Mouse (Mus musculus) liver, embryonic 16.5 days (tissue): ENCODE results near the gene Cntnap2. TPM values are rescaled to one million over a fixed set of nuclear protein-coding genes. Genes with fewer than 3 reads are reported as not detected.

Experiments used
- ATAC-seq: fragments of 200-750 bp; cut with Nextera tagmentation; 2 replicates; pipeline ENCODE4 v1.8.0; 2017; ENCODE audit warnings: low read depth, mild to moderate bottlenecking, moderate number of reproducible peaks, moderate library complexity
- H3K27ac ChIP-seq: fragments of 300-500 bp; sonication (generic); 2 replicates; pipeline ENCODE4 v1.5.1; 2014; ENCODE audit warnings: mild to moderate bottlenecking, low read length
- H3K27me3 ChIP-seq: fragments of 300-500 bp; sonication (generic); 2 replicates; pipeline ENCODE4 v1.6.1; 2014; ENCODE audit warnings: low read depth, low read length, mixed read lengths; ENCODE audit not compliant: control insufficient read depth, insufficient read depth
- H3K36me3 ChIP-seq: fragments of 300-500 bp; sonication (generic); 2 replicates; pipeline ENCODE4 v1.6.1; 2014; ENCODE audit warnings: mild to moderate bottlenecking; ENCODE audit not compliant: control insufficient read depth, insufficient read depth
- H3K4me1 ChIP-seq: fragments of 300-500 bp; sonication (generic); 2 replicates; pipeline ENCODE4 v1.6.1; 2014; ENCODE audit warnings: low read depth, low read length, mixed read lengths; ENCODE audit not compliant: control insufficient read depth
- H3K4me2 ChIP-seq: fragments of 300-500 bp; sonication (generic); 2 replicates; pipeline ENCODE4 v1.6.1; 2014; ENCODE audit warnings: low read depth, low read length, mixed read lengths
- H3K4me3 ChIP-seq: fragments of 300-500 bp; sonication (generic); 2 replicates; pipeline ENCODE4 v1.5.1; 2014; ENCODE audit warnings: low read depth, mild to moderate bottlenecking, low read length
- H3K9ac ChIP-seq: fragments of 300-500 bp; sonication (generic); 2 replicates; pipeline ENCODE4 v1.6.1; 2014; ENCODE audit warnings: low read depth, low read length
- H3K9me3 ChIP-seq: fragments of 300-500 bp; sonication (generic); replicated peaks from 2 replicates; pipeline ENCODE4 v1.6.1; 2016; ENCODE audit warnings: low read length; ENCODE audit not compliant: control insufficient read depth
- WGBS: fragments of 180-500 bp; shearing (Covaris S2); extraction: QIAGEN DNeasy Blood & Tissue Kit; methylation state at CpG from one replicate; pipeline ENCODE4 v1.1.7; 2014; ENCODE audit not compliant: insufficient replicate concordance; 5-methylcytosine and 5-hydroxymethylcytosine counted together
- polyA plus RNA-seq: library from polyadenylated mRNA; unstranded; fragments of >200 nt; fragmentation: Nextera tagmentation; extraction: Ambion mirVana; gene quantifications from 2 replicates; pipeline ENCODE4 v1.2.1, GENCODE M21; 2015

Cntnap2 gene
- polyA plus RNA-seq, 1 experiment from 2014 or later: 0.19 TPM

DNA sequence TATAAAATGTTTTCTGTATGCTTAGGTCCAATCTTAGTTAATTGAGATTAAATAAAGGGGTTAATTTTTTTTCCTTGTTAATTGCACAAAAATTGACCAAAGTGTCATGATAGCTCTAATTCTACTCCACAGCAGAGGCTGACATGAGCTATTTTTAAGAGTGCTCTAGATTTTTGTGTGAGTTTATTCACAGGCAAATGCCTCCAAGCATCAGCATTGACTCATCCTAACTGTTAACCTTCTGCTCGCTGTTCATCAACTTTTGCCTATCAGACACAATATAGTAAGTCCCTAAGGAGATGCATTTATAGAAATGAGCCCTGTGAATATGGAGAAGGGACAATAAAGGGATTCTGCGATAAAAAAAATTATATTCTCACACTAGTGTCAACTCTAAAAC is 1138.1 kb downstream of the Cntnap2 start:
- Histone ChIP-seq H3K9me3 (no peaks in the 10 kb centered on the region), H3K4me1 (no peaks in the 10 kb centered on the region), H3K27ac (no peak overlapping the region), H3K4me2 (no peak overlapping the region), H3K36me3 (no peaks in the 10 kb centered on the region), H3K4me3 (no peak overlapping the region), H3K9ac (no peak overlapping the region), H3K27me3 (no peaks in the 10 kb centered on the region)
- no peak for ATAC-seq
- 60% methylated on average over 2 of the region's 2 CpGs for WGBS

- 65% methylated on average over 4 of the region's 4 CpGs for WGBS
- Histone ChIP-seq H3K9ac (no peak overlapping the region), H3K9me3 (no peaks in the 10 kb centered on the region), H3K4me1 (no peaks in the 10 kb centered on the region), H3K4me2 (no peak overlapping the region), H3K36me3 (no peaks in the 10 kb centered on the region), H3K4me3 (no peak overlapping the region), H3K27ac (no peak overlapping the region), H3K27me3 (no peaks in the 10 kb centered on the region)
- no peak for ATAC-seq
These were observed 1142.7 kb downstream of the Cntnap2 start for GRCm38 (mm10) chr6:46201828-46202227.

GRCm38 (mm10) chr6:46205531-46205930 is 1146.4 kb downstream of the Cntnap2 start:
- Histone ChIP-seq H3K4me2 (no peak overlapping the region), H3K4me3 (no peak overlapping the region), H3K9ac (no peak overlapping the region), H3K9me3 (no peaks in the 10 kb centered on the region), H3K36me3 (no peaks in the 10 kb centered on the region), H3K4me1 (no peaks in the 10 kb centered on the region), H3K27ac (no peak overlapping the region), H3K27me3 (no peaks in the 10 kb centered on the region)
- ATAC-seq: no peak
- WGBS: 71% methylated on average over 2 of the region's 2 CpGs

DNA sequence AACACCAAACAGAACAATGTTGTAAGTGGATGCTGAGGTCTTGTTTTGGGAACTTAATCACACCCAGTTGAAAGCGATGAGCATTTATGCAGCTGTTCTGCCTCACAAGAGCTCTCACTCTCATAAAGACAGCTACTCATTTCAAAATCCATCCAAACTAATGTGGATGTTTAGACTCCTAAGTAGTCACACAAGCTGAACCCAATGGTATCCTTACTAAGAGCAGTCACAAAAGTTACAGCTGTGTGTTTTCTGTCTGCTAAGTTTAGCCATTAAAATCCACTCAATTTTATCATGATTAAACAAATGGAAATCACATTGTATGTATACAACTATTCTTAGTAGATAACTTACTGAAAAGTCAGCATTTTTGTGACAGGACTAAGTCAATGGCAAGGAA is 1173.7 kb downstream of the Cntnap2 start:
- H3K27me3 ChIP-seq: no peaks in the 10 kb centered on the region
- ATAC-seq: no peak
- no peak overlapping the region for H3K9ac ChIP-seq
- no peak overlapping the region for H3K4me3 ChIP-seq
- 82% methylated on average over 1 of the region's 1 CpGs for WGBS
- no peaks in the 10 kb centered on the region for H3K4me1 ChIP-seq
- no peaks in the 10 kb centered on the region for H3K9me3 ChIP-seq
- no peak overlapping the region for H3K4me2 ChIP-seq
- H3K27ac ChIP-seq: no peak overlapping the region
- H3K36me3 ChIP-seq: no peaks in the 10 kb centered on the region

DNA sequence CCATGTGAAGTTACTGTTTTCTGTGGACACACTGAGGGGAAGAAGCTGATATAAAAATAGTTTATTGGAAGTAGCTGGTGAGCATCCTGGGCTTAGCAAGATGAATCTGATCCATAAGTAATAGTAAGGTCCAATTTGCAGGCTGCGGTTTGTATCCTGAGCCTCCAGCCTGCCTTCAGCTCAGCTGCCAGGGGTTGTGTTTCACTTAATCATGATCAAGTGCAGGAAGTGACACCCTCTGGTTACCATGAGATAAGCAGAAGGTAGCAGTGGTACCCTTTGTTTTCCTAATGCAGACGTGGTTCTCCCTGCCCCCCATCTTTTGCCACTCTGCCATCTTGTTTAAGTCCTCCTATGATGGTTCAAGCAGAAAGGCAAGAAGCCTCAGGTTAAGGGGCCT is 1181.2 kb downstream of the Cntnap2 start:
- Histone ChIP-seq H3K4me1 (no peaks in the 10 kb centered on the region), H3K27me3 (no peaks in the 10 kb centered on the region), H3K4me3 (no peak overlapping the region), H3K27ac (no peak overlapping the region), H3K9ac (no peak overlapping the region), H3K36me3 (no peaks in the 10 kb centered on the region), H3K9me3 (no peaks in the 10 kb centered on the region), H3K4me2 (no peak overlapping the region)
- WGBS: 18% methylated on average over 2 of the region's 2 CpGs
- ATAC-seq: no peak

GRCm38 (mm10) chr6:46263171-46263570 is 1204.0 kb downstream of the Cntnap2 start:
- Histone ChIP-seq H3K27ac (no peak overlapping the region), H3K4me3 (no peak overlapping the region), H3K36me3 (no peaks in the 10 kb centered on the region), H3K9me3 (no peaks in the 10 kb centered on the region), H3K4me1 (no peaks in the 10 kb centered on the region), H3K4me2 (no peak overlapping the region), H3K27me3 (no peaks in the 10 kb centered on the region), H3K9ac (no peak overlapping the region)
- WGBS: 26% methylated on average over 1 of the region's 1 CpGs
- ATAC-seq: no peak

- no peak for ATAC-seq
- H3K27me3 ChIP-seq: no peaks in the 10 kb centered on the region
- H3K4me3 ChIP-seq: no peak overlapping the region
- H3K4me2 ChIP-seq: no peak overlapping the region
- no peak overlapping the region for H3K9ac ChIP-seq
- no peaks in the 10 kb centered on the region for H3K36me3 ChIP-seq
- H3K9me3 ChIP-seq: no peaks in the 10 kb centered on the region
- H3K27ac ChIP-seq: no peak overlapping the region
- H3K4me1 ChIP-seq: no peaks in the 10 kb centered on the region
- 60% methylated on average over 5 of the region's 5 CpGs for WGBS
These were observed 1287.8 kb downstream of the Cntnap2 start for GRCm38 (mm10) chr6:46346946-46347345.

GRCm38 (mm10) chr6:46361091-46361490 is 1301.9 kb downstream of the Cntnap2 start:
- Histone ChIP-seq H3K4me1 (no peaks in the 10 kb centered on the region), H3K4me2 (no peak overlapping the region), H3K36me3 (no peaks in the 10 kb centered on the region), H3K4me3 (no peak overlapping the region), H3K27me3 (no peaks in the 10 kb centered on the region), H3K27ac (no peak overlapping the region), H3K9me3 (no peaks in the 10 kb centered on the region), H3K9ac (no peak overlapping the region)
- ATAC-seq: no peak
- WGBS: 65% methylated on average over 2 of the region's 2 CpGs

GRCm38 (mm10) chr6:46362156-46362555 is 1303.0 kb downstream of the Cntnap2 start:
- no peaks in the 10 kb centered on the region for H3K4me1 ChIP-seq
- H3K9me3 ChIP-seq: no peaks in the 10 kb centered on the region
- no peak overlapping the region for H3K9ac ChIP-seq
- 52% methylated on average over 1 of the region's 1 CpGs for WGBS
- H3K27me3 ChIP-seq: no peaks in the 10 kb centered on the region
- no peak for ATAC-seq
- no peak overlapping the region for H3K4me2 ChIP-seq
- H3K4me3 ChIP-seq: no peak overlapping the region
- no peak overlapping the region for H3K27ac ChIP-seq
- no peaks in the 10 kb centered on the region for H3K36me3 ChIP-seq
